Mouse (Mus musculus) liver, adult 10 weeks (tissue): ENCODE measurements around the gene Zfp870. TPM values are rescaled to one million over a fixed set of nuclear protein-coding genes. Genes with fewer than 3 reads are reported as not detected.

Experiments
- polyA plus RNA-seq: library from polyadenylated mRNA; stranded (reverse); fragments of 350-450 nt; fragmentation: Illumina TruSeq; extraction: RNeasy Lipid Tissue Mini Kit (QIAGEN cat#74804); gene quantifications from one replicate; pipeline ENCODE4 v1.2.3, GENCODE M21; 2014; ENCODE audit warnings: low read depth, low replicate concordance

The Zfp870 gene
- polyA plus RNA-seq, result 4.7 TPM

DNA sequence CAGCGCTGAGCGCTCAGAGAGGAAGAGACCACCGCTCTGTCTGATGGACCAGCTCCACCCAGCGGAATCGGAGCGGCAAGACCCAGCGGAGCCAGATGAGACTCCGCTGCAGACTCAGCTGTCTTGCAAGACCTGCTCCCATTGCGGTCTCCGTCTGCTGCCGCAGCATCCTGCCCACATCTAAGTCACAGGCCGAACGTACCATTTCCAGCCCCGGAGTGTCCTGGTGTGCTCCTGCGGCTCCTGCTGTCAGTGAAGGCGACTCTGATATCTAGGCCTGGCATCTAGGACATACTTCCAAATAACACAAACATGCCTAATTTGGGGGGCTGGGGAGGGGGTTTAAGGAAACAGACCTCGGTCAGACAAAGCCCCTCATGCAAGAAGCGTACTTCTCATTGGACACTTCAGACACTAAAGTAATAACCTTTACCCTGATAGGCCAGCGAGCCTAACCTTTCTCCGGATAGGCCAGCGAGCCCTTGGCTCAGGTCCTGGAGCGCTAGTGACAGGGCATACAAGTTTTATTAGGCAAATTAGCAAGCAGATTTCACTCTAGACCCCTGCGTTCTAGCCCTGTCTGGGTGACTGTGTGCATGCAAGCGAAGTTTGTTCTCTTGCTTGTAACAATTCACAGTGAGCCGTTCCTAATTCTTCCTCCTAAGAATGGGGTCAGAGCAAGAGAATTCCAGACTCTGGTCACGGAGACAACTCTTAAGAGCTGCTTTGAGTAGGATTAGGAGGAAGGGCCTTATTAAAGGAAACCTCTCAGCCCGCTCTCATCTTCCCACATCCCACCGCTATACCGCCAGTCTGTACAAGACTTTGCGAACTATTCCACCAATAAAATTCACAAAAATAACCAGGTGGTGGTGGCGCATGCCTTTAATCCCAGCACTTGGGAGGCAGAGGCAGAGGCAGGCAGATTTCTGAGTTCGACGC is at the start of gene Zfp870:
Gene Zfp870 (minus strand): TSS at position 404 of the 942 bp plus-strand sequence.

DNA sequence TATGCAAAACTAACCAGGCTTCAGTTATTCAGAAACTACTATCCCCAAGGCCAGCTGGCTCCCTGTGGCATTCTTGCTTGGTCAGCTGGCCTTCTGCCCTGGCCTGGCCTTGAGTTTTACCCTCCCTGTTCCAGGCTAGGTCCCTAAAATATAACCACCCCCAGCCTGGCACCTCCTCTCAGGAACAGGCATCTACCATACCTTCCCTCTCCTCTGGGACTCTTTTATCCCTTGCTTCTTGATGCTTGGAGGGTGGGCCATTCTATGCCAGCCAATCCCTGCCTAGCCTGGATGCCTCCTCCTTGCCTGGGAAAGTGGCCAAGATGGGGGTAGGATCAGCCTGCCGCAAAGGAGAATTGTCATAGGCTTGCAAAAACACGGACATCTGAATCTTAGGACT is 25.7 kb upstream of the Zfp870 start, which contains the start of gene Cyp4f14:
Gene Cyp4f14 (minus strand): TSS at position 212 of the 400 bp plus-strand sequence.

DNA sequence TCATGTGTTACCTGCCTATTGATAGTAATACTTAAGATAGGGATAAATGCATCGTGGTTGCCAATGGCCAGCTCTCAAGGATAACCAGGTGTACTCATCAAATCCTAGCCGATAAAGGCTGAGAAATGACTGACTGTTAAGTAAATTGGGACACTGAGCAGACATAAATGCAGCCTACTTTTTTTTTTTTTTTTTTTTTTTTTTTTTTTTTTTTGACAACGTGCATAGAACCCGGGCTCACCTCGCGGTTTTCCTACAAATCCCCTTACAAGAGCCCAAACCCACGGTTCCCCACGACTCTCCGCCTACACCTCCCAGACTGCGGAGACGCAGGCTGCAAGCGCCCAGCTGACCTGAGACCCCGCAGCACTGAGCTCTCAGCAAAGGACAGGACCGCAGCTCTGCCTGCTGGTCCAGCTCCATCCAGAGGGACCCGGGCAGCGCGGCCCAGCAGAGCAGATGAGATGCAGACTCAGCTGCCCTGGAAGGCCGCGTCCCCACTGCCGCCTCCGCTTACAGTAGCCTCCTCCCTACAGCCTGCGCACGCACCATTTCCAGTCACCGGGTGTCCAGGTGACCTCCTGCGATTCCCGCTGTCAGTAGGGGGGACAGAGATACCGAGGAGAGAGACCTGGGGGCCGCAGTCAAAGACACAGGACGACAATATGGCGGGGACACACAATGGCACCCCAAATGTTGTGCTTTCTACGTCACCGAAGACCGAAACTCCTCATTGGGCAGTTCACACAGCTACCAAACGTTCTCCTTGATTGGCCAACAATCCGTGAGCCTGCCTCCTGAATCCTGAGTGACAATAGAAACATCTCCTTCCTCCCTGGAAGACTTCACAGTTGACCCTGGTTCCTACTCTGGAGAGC is 61.7 kb downstream of the Zfp870 start, which contains the start of gene Zfp799:
Gene Zfp799 (minus strand): TSS at position 722 of the 878 bp plus-strand sequence.

Other genes with a start within 250 kb of the Zfp870 start
- gene Cyp4f40, start 232.7 kb downstream of the Zfp870 start, polyA plus RNA-seq, result not detected
- 50.1 TPM for gene Cyp4f15, start 206.0 kb downstream of the Zfp870 start, polyA plus RNA-seq
- gene Zfp871, start 103.4 kb downstream of the Zfp870 start, polyA plus RNA-seq, result 35.7 TPM
- gene Zfp811, start 81.7 kb downstream of the Zfp870 start, polyA plus RNA-seq, result not detected
- 4.9 TPM for gene Zfp799, start 61.4 kb downstream of the Zfp870 start, polyA plus RNA-seq
- gene Cyp4f14, start 25.7 kb upstream of the Zfp870 start, polyA plus RNA-seq, result 130 TPM
- gene Cyp4f13, start 55.8 kb upstream of the Zfp870 start, polyA plus RNA-seq, result 21.9 TPM
- gene Zfp472, start 74.2 kb upstream of the Zfp870 start, polyA plus RNA-seq, result 5.4 TPM
- gene Zfp952, start 101.5 kb upstream of the Zfp870 start, polyA plus RNA-seq, result 7.5 TPM
- gene Zfp763, start 141.8 kb upstream of the Zfp870 start, polyA plus RNA-seq, result 5.7 TPM
- not detected for gene 4921501E09Rik, start 176.4 kb upstream of the Zfp870 start, polyA plus RNA-seq
- gene Zfp563, start 197.7 kb upstream of the Zfp870 start, polyA plus RNA-seq, result 8.6 TPM
- not detected for gene Morc2b, start 248.0 kb upstream of the Zfp870 start, polyA plus RNA-seq